In genomic region chr2:70823434-70823833, GRCm38 (mm10) we compare ENCODE assay signal across 8 mouse cellular contexts. TPM values are rescaled to one million over a fixed set of nuclear protein-coding genes. Genes with fewer than 3 reads are reported as not detected.
DNase-seq lines count a peak whose midpoint lies in the region; ATAC-seq and TF ChIP-seq lines count a peak whose summit lies in the region.
"Had no signal": no experiment of that assay in that cellular context is flagged by ENCODE, and none has a peak within 500 bp of the region (broad histone marks: within the 10 kb centered on the region; RNA-seq: fewer than 3 reads in every experiment).

No protein-coding gene starts in this region.

- no peaks in the 10 kb centered on the region for H3K27me3 ChIP-seq in lung, embryonic 14.5 days (ENCODE audit: insufficient read depth, low read length)
- no peaks in the 10 kb centered on the region for H3K27me3 ChIP-seq in limb, embryonic 14.5 days (ENCODE audit: control insufficient read depth, insufficient read depth, low read length)
- H3K27me3 ChIP-seq in stomach, embryonic 15.5 days (replicated peaks) = no peaks in the 10 kb centered on the region

- ATAC-seq in lung, embryonic 14.5 days (ENCODE audit: insufficient read depth) = no peak
- 0 out of 2 replicates have a peak, but pooled peaks have one; percentile 17 for ATAC-seq in erythroid progenitor cell, adult 5-6 weeks (replicated peaks; ENCODE audit: low FRiP score, poor library complexity, severe bottlenecking)
- ATAC-seq in limb, embryonic 14.5 days (ENCODE audit: low FRiP score, low read depth) = no peak
- no peak for ATAC-seq in stomach, embryonic 15.5 days (ENCODE audit: insufficient read depth, low FRiP score, low read depth)

- no peak for DNase-seq in lung, embryonic 14.5 days
- DNase-seq in lung, postnatal 10 days = no peak
- no peak for DNase-seq in limb, embryonic 14.5 days (ENCODE audit: low spot score)
- no peak for DNase-seq in natural killer cell, adult 2 months (ENCODE audit: low spot score in 2 of 2)
- DNase-seq in retina, embryonic 14.5 days (ENCODE audit: low spot score) = no peak
- DNase-seq: spleen, adult 18-20 months had no signal

- WGBS in lung, embryonic 14.5 days = 27% methylated on average over 5 of the region's 5 CpGs
- WGBS in limb, embryonic 14.5 days = 41% methylated on average over 5 of the region's 5 CpGs
- 29% methylated on average over 5 of the region's 5 CpGs for WGBS in stomach, embryonic 15.5 days

- peak overlapping the region; percentile 92 for H3K4me3 ChIP-seq in lung, embryonic 14.5 days (ENCODE audit: low read depth, low read length)
- peak overlapping the region; percentile 88 for H3K4me3 ChIP-seq in limb, embryonic 14.5 days (replicated peaks; ENCODE audit: low read length)
- no peak overlapping the region for H3K4me3 ChIP-seq in stomach, embryonic 15.5 days (replicated peaks)

- TF ChIP-seq POLR2A in limb, embryonic 14.5 days (IDR thresholded peaks at IDR 0.05; ENCODE audit: borderline replicate concordance, extremely low read depth, insufficient read depth, insufficient read length) = no peak

- 0 out of 2 replicates have a peak, but pooled peaks cover 3% of the 10 kb centered on the region for H3K4me1 ChIP-seq in lung, embryonic 14.5 days (ENCODE audit: insufficient read depth)
- H3K4me1 ChIP-seq in limb, embryonic 14.5 days (ENCODE audit: control insufficient read depth, insufficient read depth, low read length) = peaks cover 6% of the 10 kb centered on the region
- H3K4me1 ChIP-seq in stomach, embryonic 15.5 days = no peaks in the 10 kb centered on the region

- no peaks in the 10 kb centered on the region for H3K36me3 ChIP-seq in lung, embryonic 14.5 days (ENCODE audit: insufficient read depth)
- no peaks in the 10 kb centered on the region for H3K36me3 ChIP-seq in limb, embryonic 14.5 days (ENCODE audit: control insufficient read depth, insufficient read depth, low read length)
- no peaks in the 10 kb centered on the region for H3K36me3 ChIP-seq in stomach, embryonic 15.5 days

- H3K4me2 ChIP-seq in lung, embryonic 14.5 days = peak overlapping the region; percentile 77
- peak overlapping the region; percentile 78 for H3K4me2 ChIP-seq in limb, embryonic 14.5 days (replicated peaks; ENCODE audit: low read depth, low read length, severe bottlenecking)
- peak overlapping the region; percentile 66 for H3K4me2 ChIP-seq in stomach, embryonic 15.5 days

- peak overlapping the region; percentile 33 for H3K9ac ChIP-seq in lung, embryonic 14.5 days
- no peak overlapping the region for H3K9ac ChIP-seq in limb, embryonic 14.5 days (ENCODE audit: low read depth, low read length, severe bottlenecking)
- no peak overlapping the region for H3K9ac ChIP-seq in stomach, embryonic 15.5 days

- no peak overlapping the region for H3K27ac ChIP-seq in lung, embryonic 14.5 days (ENCODE audit: low read depth)
- no peak overlapping the region for H3K27ac ChIP-seq in limb, embryonic 14.5 days (replicated peaks; ENCODE audit: low read depth, low read length)
- H3K27ac ChIP-seq in stomach, embryonic 15.5 days = no peak overlapping the region

- H3K9me3 ChIP-seq in lung, embryonic 14.5 days (ENCODE audit: low read depth, low read length) = no peaks in the 10 kb centered on the region
- no peaks in the 10 kb centered on the region for H3K9me3 ChIP-seq in limb, embryonic 14.5 days (ENCODE audit: control insufficient read depth, low read length)
- H3K9me3 ChIP-seq in stomach, embryonic 15.5 days = no peaks in the 10 kb centered on the region

- no peak for TF ChIP-seq CTCF in lung, embryonic 14.5 days (IDR thresholded peaks at IDR 0.05; ENCODE audit: low read depth)

RNA-seq across cellular contexts. Expression of gene Tlk1, which starts 2.1 kb away (rescaled TPM):
- 35.9 and 36.4 TPM in 2 replicates for polyA plus RNA-seq in lung, embryonic 14.5 days (2014; fragmentation: Nextera tagmentation; extraction: Ambion mirVana)
- total RNA-seq in erythroid progenitor cell, adult 5-6 weeks (2015; ENCODE audit: low replicate concordance) = 134 and 172 TPM in 2 replicates
- total RNA-seq in erythroid progenitor cell, adult 5-6 weeks (2017; ENCODE audit: low replicate concordance) = 126 and 148 TPM in 2 replicates
- 29.0 and 34.1 TPM in 2 replicates for polyA plus RNA-seq in limb, embryonic 14.5 days (2012; rRNA removed)
- 39.1 and 47.6 TPM in 2 replicates for polyA plus RNA-seq in limb, embryonic 14.5 days (2014; fragmentation: Nextera tagmentation; extraction: Ambion mirVana)
- 39.1 and 41.8 TPM in 2 replicates for polyA plus RNA-seq in stomach, embryonic 15.5 days (2015; fragmentation: Nextera tagmentation; extraction: Ambion mirVana)
